Mouse (Mus musculus): ENCODE measurements at regions not wholly inside any gene's neighbourhood (a gene's known extent, or its start where the extent isn't known, plus 50 kb on each side); places are given as distances from the start of the nearest gene placed in this dataset.

GRCm38 (mm10) chr7:129207029-129207428 lies 49.8 kb upstream of the Plpp4 start:
- 84% methylated on average over 5 of the region's 5 CpGs for WGBS
- H3K36me3 ChIP-seq, result no peaks in the 10 kb centered on the region
- no peak overlapping the region for H3K4me3 ChIP-seq
- H3K4me1 ChIP-seq, result no peaks in the 10 kb centered on the region
- H3K27ac ChIP-seq (replicated peaks), result no peak overlapping the region
- H3K9me3 ChIP-seq (replicated peaks), result no peaks in the 10 kb centered on the region
- DNase-seq (ENCODE audit: low spot score), result no peak
- no peaks in the 10 kb centered on the region for H3K27me3 ChIP-seq (ENCODE audit: low read depth, poor library complexity, severe bottlenecking)

Measured in midbrain, embryonic 10.5 days (tissue).